Mouse (Mus musculus): ENCODE results near the gene Gm20388. TPM values are rescaled to one million over a fixed set of nuclear protein-coding genes. Genes with fewer than 3 reads are reported as not detected.

Gene Gm20388
- total RNA-seq, 1 experiment = 27.0 TPM

DNA sequence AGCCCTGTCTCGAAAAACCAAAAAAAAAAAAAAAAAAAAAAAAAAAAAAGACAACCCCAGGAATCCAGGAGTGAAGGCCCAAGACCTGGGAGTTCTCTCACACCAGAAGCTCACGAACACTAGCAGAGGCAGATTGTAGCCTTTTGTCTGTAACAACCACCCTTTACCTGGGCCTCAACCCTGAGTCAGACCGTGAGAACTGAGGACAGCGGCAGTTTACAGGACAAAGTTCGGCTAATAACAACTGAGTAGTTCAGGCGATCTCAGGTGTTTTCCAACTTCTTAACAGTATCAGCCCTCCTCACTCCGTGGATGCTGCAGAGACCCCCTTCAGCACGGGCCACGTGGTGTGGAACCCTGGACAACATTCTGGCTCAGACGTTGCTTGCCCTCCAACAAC lies 2676.1 kb downstream of the Gm20388 start:
- no peak overlapping the region for H3K4me3 ChIP-seq (ENCODE audit: insufficient read depth in 1 of 2, low read depth in 1 of 2, low read length in 2 of 2, poor library complexity in 1 of 2, severe bottlenecking in 1 of 2)

DNA sequence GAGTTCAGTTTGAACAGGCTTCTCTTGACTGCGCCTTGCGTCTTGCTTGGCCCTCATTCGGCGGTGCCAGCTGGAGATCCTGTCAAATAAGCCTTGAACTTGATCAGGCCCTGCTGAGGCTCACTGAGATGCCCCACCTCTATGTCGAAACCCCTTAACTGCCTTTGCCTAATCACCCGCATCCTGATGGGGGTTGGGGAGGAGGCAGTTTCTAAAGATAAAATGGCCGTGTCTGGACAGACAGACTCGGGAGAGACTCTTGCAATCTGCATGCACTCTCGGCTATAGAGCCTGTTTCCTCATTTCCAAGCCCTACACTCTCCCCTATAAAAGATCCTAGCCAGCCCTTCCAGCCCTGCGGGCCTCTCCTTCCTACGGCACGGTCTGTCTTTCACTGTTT lies 2682.6 kb downstream of the Gm20388 start:
- no peaks in the 10 kb centered on the region for H3K9me3 ChIP-seq (ENCODE audit: control insufficient read depth, insufficient read depth, low read depth, low read length)
- no peak for DNase-seq (ENCODE audit: low read depth, low spot score)
- H3K4me3 ChIP-seq (ENCODE audit: insufficient read depth in 1 of 2, low read depth in 1 of 2, low read length in 2 of 2, poor library complexity in 1 of 2, severe bottlenecking in 1 of 2) = no peak overlapping the region
- no peaks in the 10 kb centered on the region for H3K36me3 ChIP-seq (ENCODE audit: control insufficient read depth, insufficient read depth, low read length, poor library complexity, severe bottlenecking)
- H3K27ac ChIP-seq (ENCODE audit: insufficient read depth, low read depth, low read length, poor library complexity, severe bottlenecking) = no peak overlapping the region
- no peak overlapping the region for H3K9ac ChIP-seq (ENCODE audit: insufficient read depth, low read depth, low read length, poor library complexity, severe bottlenecking)
- in situ Hi-C loops (cut with MboI; ENCODE audit: low sequenced_read_pairs in 2 of 2, unreplicated experiment in 2 of 2) = no loop called here
- no peaks in the 10 kb centered on the region for H3K4me1 ChIP-seq (ENCODE audit: control insufficient read depth in 2 of 2, insufficient read depth in 2 of 2, low read length in 2 of 2, poor library complexity in 1 of 2)
- TF ChIP-seq CHD2 (IDR thresholded peaks at IDR 0.05; ENCODE audit: low read depth, low read length) (no peak), HCFC1 (IDR thresholded peaks at IDR 0.05; ENCODE audit: borderline replicate concordance, insufficient read depth, low read length) (no peak), MAFK (IDR thresholded peaks at IDR 0.05; ENCODE audit: insufficient read depth, low read depth, low read length) (no peak), ZC3H11A (IDR thresholded peaks at IDR 0.05; ENCODE audit: borderline replicate concordance, low read depth, low read length) (no peak), ZNF384 (IDR thresholded peaks at IDR 0.05; ENCODE audit: low read depth, low read length) (no peak)

More for the DNA sequence above, 2676.1 kb downstream of the Gm20388 start:
- Histone ChIP-seq H3K36me3 (ENCODE audit: control insufficient read depth, insufficient read depth, low read length, poor library complexity, severe bottlenecking) (no peaks in the 10 kb centered on the region), H3K27ac (ENCODE audit: insufficient read depth, low read depth, low read length, poor library complexity, severe bottlenecking) (no peak overlapping the region), H3K9me3 (ENCODE audit: control insufficient read depth, insufficient read depth, low read depth, low read length) (no peaks in the 10 kb centered on the region), H3K9ac (ENCODE audit: insufficient read depth, low read depth, low read length, poor library complexity, severe bottlenecking) (no peak overlapping the region), H3K4me1 (ENCODE audit: control insufficient read depth in 2 of 2, insufficient read depth in 2 of 2, low read length in 2 of 2, poor library complexity in 1 of 2) (peaks cover 0 to 19% of the 10 kb centered on the region in 2 experiments; a peak in 2 of 4 replicates)
- DNase-seq (ENCODE audit: low read depth, low spot score) = no peak
- in situ Hi-C loops (cut with MboI; ENCODE audit: low sequenced_read_pairs in 2 of 2, unreplicated experiment in 2 of 2) = no loop called here
- no peak for TF ChIP-seq ZNF384 (IDR thresholded peaks at IDR 0.05; ENCODE audit: low read depth, low read length)
- no peak for TF ChIP-seq CHD2 (IDR thresholded peaks at IDR 0.05; ENCODE audit: low read depth, low read length)
- TF ChIP-seq MAFK (IDR thresholded peaks at IDR 0.05; ENCODE audit: insufficient read depth, low read depth, low read length) = no peak

DNA sequence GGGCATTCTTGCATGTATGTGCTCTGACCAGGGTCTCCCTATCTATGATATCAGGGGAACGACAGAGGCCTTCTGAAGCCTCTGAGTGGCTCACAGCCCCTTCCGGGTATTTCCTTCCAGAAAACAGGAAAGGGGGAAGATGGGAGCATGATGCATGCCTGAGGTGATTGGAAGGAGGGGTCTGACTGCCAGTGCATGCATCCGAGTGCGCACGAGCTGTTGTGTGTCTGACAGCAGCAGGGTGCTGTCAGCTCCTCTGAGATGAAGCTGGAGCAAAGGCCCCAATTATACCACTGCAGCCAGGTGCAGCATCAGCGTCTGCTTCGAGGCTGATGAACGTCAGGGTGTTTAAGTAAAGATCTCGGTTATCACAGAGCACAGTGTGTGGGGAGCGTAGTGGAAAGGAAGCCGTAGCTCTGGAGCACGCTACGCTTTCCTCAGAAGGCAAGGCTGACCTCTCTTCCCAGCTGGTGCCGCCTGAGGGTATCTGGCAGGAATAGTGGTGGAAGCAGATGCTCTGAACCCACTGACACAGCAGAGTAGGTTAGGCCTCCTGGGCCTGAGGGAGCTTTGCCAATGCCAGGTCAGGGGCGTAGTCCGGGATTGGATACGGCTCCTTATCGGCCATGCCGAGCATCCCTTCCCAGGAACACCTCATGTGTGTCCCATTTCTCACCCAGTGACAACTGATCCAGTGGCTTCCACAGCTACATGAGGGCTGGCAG lies 2683.3 kb downstream of the Gm20388 start:
- no peak overlapping the region for H3K27ac ChIP-seq (ENCODE audit: insufficient read depth, low read depth, low read length, poor library complexity, severe bottlenecking)
- TF ChIP-seq HCFC1 (IDR thresholded peaks at IDR 0.05; ENCODE audit: borderline replicate concordance, insufficient read depth, low read length) (no peak), CHD2 (IDR thresholded peaks at IDR 0.05; ENCODE audit: low read depth, low read length) (no peak), MAFK (IDR thresholded peaks at IDR 0.05; ENCODE audit: insufficient read depth, low read depth, low read length) (no peak), ZNF384 (IDR thresholded peaks at IDR 0.05; ENCODE audit: low read depth, low read length) (no peak), ZC3H11A (IDR thresholded peaks at IDR 0.05; ENCODE audit: borderline replicate concordance, low read depth, low read length) (no peak)

DNA sequence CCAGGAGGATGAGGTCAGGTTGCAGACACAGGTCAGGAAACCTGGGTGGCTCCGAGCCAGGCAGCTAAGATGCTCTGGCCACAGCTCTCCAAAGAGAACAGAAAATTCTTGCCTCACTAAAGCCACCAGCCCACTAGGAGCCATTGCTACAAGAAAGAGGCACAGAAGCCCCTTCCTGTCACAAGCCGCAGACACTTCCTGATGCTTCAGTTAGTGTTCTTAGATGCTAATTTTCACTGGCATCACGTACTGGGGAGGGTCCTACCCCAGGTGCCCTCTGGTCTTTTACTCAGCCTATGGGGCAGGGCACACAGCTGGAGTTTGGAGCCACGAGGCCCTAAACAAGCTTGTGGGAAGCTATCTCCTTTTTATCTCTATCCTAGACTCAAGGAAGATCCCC lies 2685.4 kb downstream of the Gm20388 start:
- TF ChIP-seq HCFC1 (IDR thresholded peaks at IDR 0.05; ENCODE audit: borderline replicate concordance, insufficient read depth, low read length) (no peak), ZC3H11A (IDR thresholded peaks at IDR 0.05; ENCODE audit: borderline replicate concordance, low read depth, low read length) (no peak), CHD2 (IDR thresholded peaks at IDR 0.05; ENCODE audit: low read depth, low read length) (no peak), ZNF384 (IDR thresholded peaks at IDR 0.05; ENCODE audit: low read depth, low read length) (no peak), MAFK (IDR thresholded peaks at IDR 0.05; ENCODE audit: insufficient read depth, low read depth, low read length) (no peak)

More for the DNA sequence above, 2683.3 kb downstream of the Gm20388 start:
- Histone ChIP-seq H3K9me3 (ENCODE audit: control insufficient read depth, insufficient read depth, low read depth, low read length) (no peaks in the 10 kb centered on the region), H3K36me3 (ENCODE audit: control insufficient read depth, insufficient read depth, low read length, poor library complexity, severe bottlenecking) (no peaks in the 10 kb centered on the region), H3K9ac (ENCODE audit: insufficient read depth, low read depth, low read length, poor library complexity, severe bottlenecking) (no peak overlapping the region), H3K4me3 (ENCODE audit: insufficient read depth in 1 of 2, low read depth in 1 of 2, low read length in 2 of 2, poor library complexity in 1 of 2, severe bottlenecking in 1 of 2) (no peak overlapping the region), H3K4me1 (ENCODE audit: control insufficient read depth in 2 of 2, insufficient read depth in 2 of 2, low read length in 2 of 2, poor library complexity in 1 of 2) (no peaks in the 10 kb centered on the region)
- DNase-seq (ENCODE audit: low read depth, low spot score) = no peak
- in situ Hi-C loops (cut with MboI; ENCODE audit: low sequenced_read_pairs in 2 of 2, unreplicated experiment in 2 of 2) = no loop called here

More for the DNA sequence above, 2685.4 kb downstream of the Gm20388 start:
- no peaks in the 10 kb centered on the region for H3K9me3 ChIP-seq (ENCODE audit: control insufficient read depth, insufficient read depth, low read depth, low read length)
- in situ Hi-C loops (cut with MboI; ENCODE audit: low sequenced_read_pairs in 2 of 2, unreplicated experiment in 2 of 2) = no loop called here
- H3K36me3 ChIP-seq (ENCODE audit: control insufficient read depth, insufficient read depth, low read length, poor library complexity, severe bottlenecking) = no peaks in the 10 kb centered on the region
- DNase-seq (ENCODE audit: low read depth, low spot score) = no peak
- H3K27ac ChIP-seq (ENCODE audit: insufficient read depth, low read depth, low read length, poor library complexity, severe bottlenecking) = no peak overlapping the region
- H3K9ac ChIP-seq (ENCODE audit: insufficient read depth, low read depth, low read length, poor library complexity, severe bottlenecking) = no peak overlapping the region
- no peak overlapping the region for H3K4me3 ChIP-seq (ENCODE audit: insufficient read depth in 1 of 2, low read depth in 1 of 2, low read length in 2 of 2, poor library complexity in 1 of 2, severe bottlenecking in 1 of 2)
- H3K4me1 ChIP-seq (ENCODE audit: control insufficient read depth in 2 of 2, insufficient read depth in 2 of 2, low read length in 2 of 2, poor library complexity in 1 of 2) = no peaks in the 10 kb centered on the region
